Mouse (Mus musculus): ENCODE measurements around the gene Lnx2. TPM values are rescaled to one million over a fixed set of nuclear protein-coding genes. Genes with fewer than 3 reads are reported as not detected.

Lnx2 gene
- polyA plus RNA-seq, 1 experiment from 2014 or later = 16.0 TPM

Other genes with a start within 250 kb of the Lnx2 start
- 457 and 459 TPM in 2 replicates for gene Rpl21, start 243.7 kb downstream of the Lnx2 start, polyA plus RNA-seq (2015; fragmentation: Nextera tagmentation; extraction: Ambion mirVana)
- gene Rasl11a, start 231.5 kb downstream of the Lnx2 start, polyA plus RNA-seq (2015; fragmentation: Nextera tagmentation; extraction: Ambion mirVana) = 90.6 and 100 TPM in 2 replicates
- 122 and 128 TPM in 2 replicates for gene Gtf3a, start 127.9 kb downstream of the Lnx2 start, polyA plus RNA-seq (2015; fragmentation: Nextera tagmentation; extraction: Ambion mirVana)
- 23.1 and 26.0 TPM in 2 replicates for gene Mtif3, start 112.8 kb downstream of the Lnx2 start, polyA plus RNA-seq (2015; fragmentation: Nextera tagmentation; extraction: Ambion mirVana)
- 137 and 142 TPM in 2 replicates for gene Polr1d, start 464 bp upstream of the Lnx2 start, polyA plus RNA-seq (2015; fragmentation: Nextera tagmentation; extraction: Ambion mirVana)
- gene Gsx1, start 112.1 kb upstream of the Lnx2 start, polyA plus RNA-seq (2015; fragmentation: Nextera tagmentation; extraction: Ambion mirVana) = not detected in 2 replicates
- gene Pdx1, start 193.4 kb upstream of the Lnx2 start, polyA plus RNA-seq (2015; fragmentation: Nextera tagmentation; extraction: Ambion mirVana) = not detected in 2 replicates
- not detected in 2 replicates for gene Cdx2, start 230.7 kb upstream of the Lnx2 start, polyA plus RNA-seq (2015; fragmentation: Nextera tagmentation; extraction: Ambion mirVana)
- not detected in 2 replicates for gene Urad, start 245.9 kb upstream of the Lnx2 start, polyA plus RNA-seq (2015; fragmentation: Nextera tagmentation; extraction: Ambion mirVana)